Mouse (Mus musculus) gastrocnemius, adult 2 months (tissue): ENCODE results near the gene Ptges2. TPM values are rescaled to one million over a fixed set of nuclear protein-coding genes. Genes with fewer than 3 reads are reported as not detected.

Experiments
- DNase-seq: peaks from one replicate; pipeline ENCODE4 v3.0.0; 2022
- H3K27ac ChIP-seq: fragments of 200-600 bp; 2 replicates; pipeline ENCODE4 v1.8.1; 2022; ENCODE audit warnings: mild to moderate bottlenecking
- H3K4me3 ChIP-seq: fragments of 200-600 bp; 2 replicates; pipeline ENCODE4 v1.8.1; 2022; ENCODE audit warnings: mild to moderate bottlenecking, moderate library complexity
- CTCF ChIP-seq: fragments of 200-600 bp; IDR thresholded peaks from 2 replicates; pipeline ENCODE4 v1.8.1; 2022; ENCODE audit warnings: antibody characterized with exemption, mild to moderate bottlenecking, moderate library complexity
- intact Hi-C: fragments of 180-260 bp; cut with DNase I; formaldehyde crosslinking; loops from one replicate; pipeline ENCODE4 v1.15.1; 2025
- total RNA-seq, 2 experiments: library from RNA; stranded (reverse); gene quantifications; 2 replicates each; pipeline ENCODE4 v1.2.3; 2021

Gene Ptges2
- total RNA-seq, 2 experiments from 2014 or later, result 34.7 to 51.1 TPM

- DNase-seq, result no peak
- Histone ChIP-seq H3K27ac (no peak overlapping the region), H3K4me3 (no peak overlapping the region)
- no peak for TF ChIP-seq CTCF
- intact Hi-C loops, result loop anchor here (5.0 kb wide), 1 partner anchor 46 kb away; no protein-coding TSS in a partner anchor
Observed at GRCm38 (mm10) chr2:32453641-32454303, 58.1 kb downstream of the Ptges2 start.

- intact Hi-C loops, result loop anchor here (5.0 kb wide), 1 partner anchor 47 kb away; no protein-coding TSS in a partner anchor
- DNase-seq, result no peak
- H3K4me3 ChIP-seq, result no peak overlapping the region
- no peak overlapping the region for H3K27ac ChIP-seq
- no peak for TF ChIP-seq CTCF
Observed at GRCm38 (mm10) chr2:32454633-32455032, 58.9 kb downstream of the Ptges2 start.

- no peak overlapping the region for H3K27ac ChIP-seq
- no peak overlapping the region for H3K4me3 ChIP-seq
- DNase-seq, result no peak
- intact Hi-C loops, result no loop called here
- TF ChIP-seq CTCF, result no peak
Observed at GRCm38 (mm10) chr2:32455101-32455500, 59.4 kb downstream of the Ptges2 start.

Other genes starting within 250 kb of the Ptges2 start
- gene Prrc2b, start 244.8 kb upstream of the Ptges2 start, total RNA-seq, result 10 to 100 TPM; 76.4 to 86.9 TPM
- gene Pomt1, start 159.3 kb upstream of the Ptges2 start, total RNA-seq, result 10 to 100 TPM; 11.5 TPM
- 10 to 100 TPM in 1 of 2 experiments, 1 to 10 TPM in 1; 9.8 to 12.9 TPM for gene Uck1, start 135.7 kb upstream of the Ptges2 start, total RNA-seq
- 10 to 100 TPM; 56.0 to 62.9 TPM for gene Golga2, start 108.5 kb upstream of the Ptges2 start, total RNA-seq
- gene Swi5, start 107.8 kb upstream of the Ptges2 start, total RNA-seq, result 100 to 1,000 TPM; 118 to 175 TPM
- gene Ciz1, start 43.6 kb upstream of the Ptges2 start, total RNA-seq, result 10 to 100 TPM; 26.4 to 26.6 TPM
- gene Dnm1, start 42.6 kb upstream of the Ptges2 start, total RNA-seq, result 1 to 10 TPM; 3.7 to 8.2 TPM
- gene 1110008P14Rik, start 14.0 kb upstream of the Ptges2 start, total RNA-seq, result 10 to 100 TPM; 34.3 to 43.2 TPM
- gene Lcn2, start 7.6 kb upstream of the Ptges2 start, total RNA-seq, result 1 to 10 TPM; 2.6 to 3.4 TPM
- 1 to 10 TPM; 2.2 to 2.3 TPM for gene Naif1, start 54.6 kb downstream of the Ptges2 start, total RNA-seq
- 100 to 1,000 TPM in 1 of 2 experiments, 10 to 100 TPM in 1; 45.3 to 211 TPM for gene Slc25a25, start 55.5 kb downstream of the Ptges2 start, total RNA-seq
- 1 to 10 TPM; 1.8 to 3.1 TPM for gene Fam102a, start 139.4 kb downstream of the Ptges2 start, total RNA-seq
- 10 to 100 TPM; 11.1 to 14.1 TPM for gene Dpm2, start 175.0 kb downstream of the Ptges2 start, total RNA-seq
- gene Pip5kl1, start 178.9 kb downstream of the Ptges2 start, total RNA-seq, result not detected
- gene 9430097D07Rik, start 179.8 kb downstream of the Ptges2 start, total RNA-seq, result not detected
- 10 to 100 TPM in 1 of 2 experiments, 1 to 10 TPM in 1; 8.7 to 21.6 TPM for gene St6galnac4, start 191.2 kb downstream of the Ptges2 start, total RNA-seq
- gene St6galnac6, start 203.8 kb downstream of the Ptges2 start, total RNA-seq, result 10 to 100 TPM; 46.8 to 56.5 TPM
- gene Ak1, start 225.9 kb downstream of the Ptges2 start, total RNA-seq, result 1,000 to 10,000 TPM; 1,555 to 1,869 TPM